Mouse (Mus musculus): ENCODE data around the gene Arr3.

GRCm38 (mm10) chrX:100629076-100629475 lies 23.8 kb downstream of the Arr3 start:
- no peak for TF ChIP-seq HCFC1 (IDR thresholded peaks at IDR 0.05; ENCODE audit: borderline replicate concordance, insufficient read depth, low read length)
- no peak for TF ChIP-seq ZNF384 (IDR thresholded peaks at IDR 0.05; ENCODE audit: low read depth, low read length)
- TF ChIP-seq ZC3H11A (IDR thresholded peaks at IDR 0.05; ENCODE audit: borderline replicate concordance, low read depth, low read length) = no peak
- no peak for TF ChIP-seq MAFK (IDR thresholded peaks at IDR 0.05; ENCODE audit: insufficient read depth, low read depth, low read length)

Data from ES-E14 (cell line).